ENCODE assay signal across 8 mouse cellular contexts in genomic region chr1:161224837-161225236, GRCm38 (mm10). TPM values are rescaled to one million over a fixed set of nuclear protein-coding genes. Genes with fewer than 3 reads are reported as not detected.
DNase-seq lines count a peak whose midpoint lies in the region; ATAC-seq and TF ChIP-seq lines count a peak whose summit lies in the region.

No protein-coding gene starts in this region.

- WGBS in neural tube, embryonic 13.5 days = 52% methylated on average over 5 of the region's 5 CpGs

- H3K4me2 ChIP-seq in neural tube, embryonic 13.5 days = no peak overlapping the region

- DNase-seq in gastrocnemius, adult 18-20 months (ENCODE audit: low spot score) = peak; percentile 23
- DNase-seq in gastrocnemius, adult 8-10 months (ENCODE audit: low spot score in 2 of 2) = no peak
- no peak for DNase-seq in neural tube, embryonic 10.5 days (ENCODE audit: extremely low spot score, low spot score)
- peak; percentile 61 to 72 for DNase-seq in layer of hippocampus, adult 2 months (ENCODE audit: low spot score in 2 of 2)
- DNase-seq in skeletal muscle tissue, adult 2 months (ENCODE audit: low read depth, low spot score) = peak; percentile 42
- DNase-seq in c-Kit-positive CD71-positive TER-119-positive erythroid progenitor cells, embryonic 14.5 days (ENCODE audit: low spot score) = no peak
- DNase-seq in adrenal gland, postnatal 25 days = no peak

- H3K9me3 ChIP-seq in neural tube, embryonic 13.5 days = no peaks in the 10 kb centered on the region

- no peaks in the 10 kb centered on the region for H3K4me1 ChIP-seq in neural tube, embryonic 13.5 days (replicated peaks)

- no peaks in the 10 kb centered on the region for H3K27me3 ChIP-seq in neural tube, embryonic 13.5 days

- H3K36me3 ChIP-seq in neural tube, embryonic 13.5 days = no peaks in the 10 kb centered on the region

- peak; percentile 67; the same call in 1 of the 2 replicates for ATAC-seq in neural tube, embryonic 13.5 days (ENCODE audit: low read depth)

- no peak overlapping the region for H3K4me3 ChIP-seq in neural tube, embryonic 13.5 days
- no peak overlapping the region for H3K4me3 ChIP-seq in layer of hippocampus, adult 2 months

- no peak overlapping the region for H3K9ac ChIP-seq in neural tube, embryonic 13.5 days

- TF ChIP-seq CTCF in layer of hippocampus, adult 2 months (conservative IDR thresholded peaks at IDR 0.05) = no peak

- H3K27ac ChIP-seq in neural tube, embryonic 13.5 days (replicated peaks) = no peak overlapping the region
- peak overlapping the region; percentile 61; the same call in 1 of the 2 replicates for H3K27ac ChIP-seq in layer of hippocampus, adult 2 months

RNA-seq across cellular contexts. Expression of gene Prdx6, which starts 26.2 kb away (rescaled TPM):
- 100 to 1,000 TPM; 128 to 131 TPM for total RNA-seq in gastrocnemius, adult 18-20 months (2021)
- 100 to 1,000 TPM; 119 to 142 (median 129) TPM for total RNA-seq in gastrocnemius, adult 8-10 months (2022)
- polyA plus RNA-seq in neural tube, embryonic 13.5 days (2015; fragmentation: Nextera tagmentation; extraction: Ambion mirVana) = 220 and 230 TPM in 2 replicates
- 100 to 1,000 TPM; 328 to 335 TPM for total RNA-seq in layer of hippocampus, adult 2 months (2021)
- total RNA-seq in adrenal gland, postnatal 25 days (2021) = 485 and 567 TPM in 2 replicates

Comparison
In these comparisons a context has a peak if more than half of its experiments do, and no peak if none do; other contexts are left out.
1. DNase-seq: peak in gastrocnemius, adult 18-20 months (single experiment), layer of hippocampus, adult 2 months (2 of 2) and skeletal muscle tissue, adult 2 months (single experiment); none in gastrocnemius, adult 8-10 months (0 of 2), neural tube, embryonic 10.5 days (single experiment), c-Kit-positive CD71-positive TER-119-positive erythroid progenitor cells, embryonic 14.5 days (single experiment) and adrenal gland, postnatal 25 days (single experiment).